Mouse (Mus musculus) v-Abl transformed pro-B cells (cell line): ENCODE data around the gene Taar7e.

ENCODE experiments used
- in situ Hi-C, 2 experiments: fragments of 400-800 bp; cut with MboI; formaldehyde crosslinking; loops; one replicate each; pipeline ENCODE4 v1.15.1; 2025; ENCODE audit not compliant: unreplicated experiment in 2 of 2

The Taar7e gene

GRCm38 (mm10) chr10:24037314-24037713 is at the start of gene Taar7e:
Taar7e (plus strand) TSS chr10:24037614.
- in situ Hi-C loops = no loop called here

- in situ Hi-C loops = no loop called here
These were observed 44.0 kb upstream of the Taar7e start, which contains the start of gene Taar7a for GRCm38 (mm10) chr10:23993381-23993780. Taar7a (minus strand) TSS chr10:23993481.

GRCm38 (mm10) chr10:23999639-24000038 is 37.8 kb upstream of the Taar7e start, which contains the start of gene Taar7b:
Taar7b (plus strand) TSS chr10:23999939.
- in situ Hi-C loops = no loop called here

GRCm38 (mm10) chr10:24006442-24006841 is 31.0 kb upstream of the Taar7e start:
- in situ Hi-C loops = no loop called here

DNA sequence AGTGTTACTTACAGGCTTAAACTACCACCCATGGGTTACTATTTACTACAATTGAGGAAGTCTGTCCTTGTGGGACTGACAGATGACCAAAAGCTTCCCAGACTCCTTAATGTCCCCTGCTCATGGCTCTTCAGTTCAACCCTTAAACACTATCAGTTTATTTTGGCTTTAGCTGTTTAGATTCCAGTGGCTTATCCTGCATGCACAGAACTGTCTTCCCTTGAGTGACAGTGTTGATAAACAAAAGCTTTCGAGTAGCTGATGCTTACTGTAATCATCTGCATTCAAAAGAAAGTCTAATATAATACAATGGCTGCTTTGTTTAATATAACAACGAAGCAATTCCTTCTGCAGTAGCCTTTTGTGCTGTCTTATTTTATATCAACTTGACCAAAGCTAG is 30.4 kb upstream of the Taar7e start:
- in situ Hi-C loops = no loop called here

GRCm38 (mm10) chr10:24008143-24008542 is 29.3 kb upstream of the Taar7e start:
- in situ Hi-C loops = no loop called here

DNA sequence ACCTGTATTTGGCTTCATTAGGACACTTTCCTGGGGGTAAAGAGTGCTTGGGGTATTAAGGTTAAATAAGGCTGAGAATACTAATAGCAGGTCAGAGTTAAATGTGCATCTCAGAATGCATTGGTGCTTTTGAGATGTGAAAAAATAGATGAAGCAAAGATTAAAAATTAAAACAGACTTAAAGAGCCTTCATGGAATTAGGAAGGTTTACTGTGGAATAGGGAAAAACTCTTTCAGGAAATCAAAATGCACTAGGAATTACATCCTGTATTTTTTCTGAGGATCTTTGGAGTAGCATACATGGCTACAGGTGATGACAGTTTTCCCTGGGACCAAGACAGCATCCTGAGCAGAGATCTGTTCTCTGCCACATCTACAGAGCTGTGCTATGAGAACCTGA is 10.5 kb upstream of the Taar7e start, which contains the start of gene Taar7d:
TSS of gene Taar7d (plus strand) at position 301 of the 400 bp plus-strand sequence.
- in situ Hi-C loops = no loop called here

DNA sequence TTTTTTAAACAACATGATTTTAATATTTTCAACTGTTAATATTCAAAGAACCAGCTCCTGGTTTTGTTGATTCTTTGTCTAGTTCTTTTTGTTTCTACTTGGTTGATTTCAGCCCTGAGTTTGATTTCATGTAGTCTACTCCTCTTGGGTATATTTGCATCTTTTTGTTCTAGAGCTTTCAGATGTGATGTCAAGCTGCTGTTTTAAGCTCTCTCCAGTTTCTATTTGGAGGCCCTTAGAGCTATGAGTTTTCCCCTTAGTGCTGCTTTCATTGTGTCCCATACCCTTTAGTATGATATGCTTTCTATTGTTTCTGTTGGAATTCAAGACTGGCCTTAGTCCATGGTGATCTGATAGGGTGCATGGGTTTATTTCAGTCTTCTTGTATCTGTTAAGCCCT is 6.1 kb upstream of the Taar7e start:
- in situ Hi-C loops = no loop called here

- in situ Hi-C loops = no loop called here
These were observed 2.9 kb downstream of the Taar7e start for GRCm38 (mm10) chr10:24040120-24040869.

- in situ Hi-C loops = no loop called here
These were observed 11.8 kb downstream of the Taar7e start, which contains the start of gene Taar7f for GRCm38 (mm10) chr10:24049210-24049609. Taar7f (plus strand) TSS chr10:24049510.

DNA sequence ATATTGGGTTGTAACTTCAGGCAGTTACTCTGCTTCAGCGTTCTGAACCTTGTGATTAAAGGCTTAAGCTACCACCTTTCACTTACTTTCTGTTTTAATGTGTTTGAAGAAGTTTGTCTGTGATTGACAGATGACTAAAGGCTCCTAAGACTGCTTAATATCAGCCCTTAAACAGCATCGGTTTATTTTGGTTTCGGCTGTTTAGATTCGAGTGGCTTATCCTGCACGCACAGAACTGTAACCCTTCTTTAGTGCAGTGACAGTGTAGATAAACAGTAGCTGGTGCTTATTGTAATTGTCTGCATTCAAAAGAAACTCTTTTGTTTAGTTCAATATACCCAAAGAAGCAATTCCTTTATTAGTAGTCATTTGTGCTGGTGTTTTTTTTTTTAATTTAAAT is 14.6 kb downstream of the Taar7e start:
- in situ Hi-C loops = no loop called here

DNA sequence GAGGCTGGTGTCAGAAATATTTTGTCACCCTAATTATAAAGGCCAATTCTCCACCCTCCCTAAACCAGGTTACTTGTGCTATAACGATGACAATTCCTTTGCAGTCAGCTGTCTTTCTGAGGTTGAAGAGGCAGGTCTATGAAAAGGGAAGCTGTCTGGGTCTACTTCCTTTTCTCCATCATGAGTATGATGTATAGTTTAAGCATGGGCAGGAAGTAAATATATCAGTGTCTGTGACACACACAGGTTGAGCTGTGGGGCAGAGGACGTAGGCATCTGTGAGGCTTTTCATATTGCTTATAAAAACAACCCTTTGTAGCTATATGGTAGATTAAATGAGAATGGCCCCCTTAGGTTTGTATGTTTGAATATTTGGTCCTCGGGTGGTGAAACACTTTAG is 21.6 kb downstream of the Taar7e start:
- in situ Hi-C loops = no loop called here

DNA sequence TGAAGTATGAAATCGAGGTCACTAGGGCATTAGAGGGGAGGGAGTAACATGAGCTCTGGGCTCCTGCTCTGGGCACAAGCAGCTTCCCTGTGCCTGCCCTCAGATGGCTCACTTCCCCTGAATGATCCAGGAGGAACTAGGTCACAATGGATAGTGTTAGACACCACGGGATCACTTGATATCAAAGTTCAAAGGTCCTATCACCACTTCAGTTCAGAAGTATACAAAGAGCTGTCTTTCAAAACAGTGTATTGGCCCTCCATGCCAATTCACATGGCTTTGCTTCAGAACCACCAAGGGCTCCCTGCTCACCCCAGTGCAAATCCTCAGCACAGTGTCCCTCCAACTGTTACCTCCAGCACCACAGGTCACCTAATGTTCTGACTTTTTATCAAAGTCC is 37.3 kb downstream of the Taar7e start:
- in situ Hi-C loops = loop anchor here in 1 of 2 experiments (5.0 kb wide), 1 partner anchor 92 kb away; no protein-coding TSS in a partner anchor

- in situ Hi-C loops = loop anchor here in 1 of 2 experiments (5.0 kb wide), 1 partner anchor 94 kb away; no protein-coding TSS in a partner anchor
These were observed 38.8 kb downstream of the Taar7e start, which contains the start of gene Taar8a for GRCm38 (mm10) chr10:24076200-24076599. Taar8a (plus strand) TSS chr10:24076500.

- in situ Hi-C loops = loop anchor here in 1 of 2 experiments (5.0 kb wide), 1 partner anchor 263 kb away; no protein-coding TSS in a partner anchor
These were observed 42.8 kb downstream of the Taar7e start for GRCm38 (mm10) chr10:24080166-24080565.

- in situ Hi-C loops = no loop called here
These were observed 48.5 kb downstream of the Taar7e start for GRCm38 (mm10) chr10:24085936-24086335.

GRCm38 (mm10) chr10:24086555-24086954 is 49.1 kb downstream of the Taar7e start:
- in situ Hi-C loops = no loop called here

GRCm38 (mm10) chr10:24087168-24087567 is 49.8 kb downstream of the Taar7e start:
- in situ Hi-C loops = no loop called here
